Mouse (Mus musculus) liver, embryonic 14.5 days (tissue): ENCODE results near the gene Scel.
"Not testable (repeated sequence)": the region's sequence is repeated elsewhere in the genome, so short reads cannot be mapped to it uniquely, and the experiment has no call there.

ENCODE experiments used
- CTCF ChIP-seq: IDR thresholded peaks from 2 replicates; pipeline ENCODE4 v1.5.1; 2016; ENCODE audit warnings: antibody characterized with exemption, low read depth, control low read depth
- EP300 ChIP-seq: IDR thresholded peaks from 2 replicates; pipeline ENCODE4 v1.6.1; 2016; ENCODE audit warnings: antibody characterized with exemption, low read depth

DNA sequence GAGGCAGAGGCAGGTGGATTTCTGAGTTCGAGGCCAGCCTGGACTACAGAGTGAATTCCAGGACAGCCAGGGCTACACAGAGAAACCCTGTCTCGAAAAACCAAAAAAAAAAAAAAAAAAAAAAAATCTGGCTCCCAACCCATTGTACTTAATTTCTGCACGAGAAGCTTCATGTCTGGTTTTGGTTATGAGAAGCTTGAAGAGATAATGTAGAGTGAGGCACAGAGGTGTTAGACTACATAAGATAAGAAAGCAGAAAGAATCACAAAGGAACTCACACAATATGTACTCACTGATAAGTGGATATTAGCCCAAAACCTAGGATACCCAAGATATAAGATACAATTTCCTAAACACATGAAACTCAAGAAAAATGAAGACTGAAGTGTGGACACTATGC, 36.9 kb upstream of the Scel start:
- not testable (repeated sequence) for TF ChIP-seq CTCF, EP300
